Mouse (Mus musculus): ENCODE measurements around the gene Zfp207. TPM values are rescaled to one million over a fixed set of nuclear protein-coding genes. Genes with fewer than 3 reads are reported as not detected.

Gene Zfp207
- total and polyA plus RNA-seq, 3 experiments = 143 to 347 (median 186) TPM

- DNase-seq (ENCODE audit: low read depth, low spot score) = peak; percentile 68
- peaks cover 18 to 37% of the 10 kb centered on the region in 2 experiments for H3K4me1 ChIP-seq (ENCODE audit: control insufficient read depth in 1 of 2, insufficient read depth in 2 of 2, low read length in 2 of 2)
- TF ChIP-seq SIN3A (IDR thresholded peaks at IDR 0.05; ENCODE audit: low read length) (peak; percentile 55; the same call in 1 of the 2 replicates), ELF1 (IDR thresholded peaks at IDR 0.05; ENCODE audit: low read depth, low read length) (0 out of 2 replicates have a peak, but pooled peaks have one; percentile 12), MAX (IDR thresholded peaks at IDR 0.05; ENCODE audit: low read length) (0 out of 2 replicates have a peak, but pooled peaks have one; percentile 6), GATA1 (IDR thresholded peaks at IDR 0.05; ENCODE audit: low read depth, low read length) (peak; percentile 77), CHD1 (IDR thresholded peaks at IDR 0.05; ENCODE audit: low read depth, low read length) (no peak), MXI1 (IDR thresholded peaks at IDR 0.05; ENCODE audit: low read depth, low read length) (peak; percentile 68), ZNF384 (IDR thresholded peaks at IDR 0.05; ENCODE audit: low read depth, low read length) (peak; percentile 95), MEF2A (IDR thresholded peaks at IDR 0.05; ENCODE audit: extremely low read depth, insufficient replicate concordance, low read depth, low read length, poor library complexity, severe bottlenecking) (no peak)
- no peaks in the 10 kb centered on the region for H3K27me3 ChIP-seq (ENCODE audit: control insufficient read depth in 1 of 2, insufficient read depth in 2 of 2, low read length in 2 of 2)
- H3K36me3 ChIP-seq (ENCODE audit: control insufficient read depth in 1 of 2, insufficient read depth in 2 of 2, low read length in 2 of 2) = peaks cover 0 to 29% of the 10 kb centered on the region in 2 experiments; a peak in 2 of 4 replicates
- H3K27ac ChIP-seq (ENCODE audit: control insufficient read depth, low read depth, low read length) = peak overlapping the region; percentile 38; the same call in 1 of the 2 replicates
- H3K9me3 ChIP-seq (replicated peaks; ENCODE audit: insufficient read depth, low read length) = no peaks in the 10 kb centered on the region
- peak overlapping the region; percentile 5 to 6; a peak in 2 of 4 replicates for H3K4me3 ChIP-seq (ENCODE audit: control insufficient read depth in 1 of 2, insufficient read depth in 1 of 2, low read depth in 2 of 2, low read length in 2 of 2)
- peak overlapping the region; percentile 34; the same call in 1 of the 2 replicates for H3K9ac ChIP-seq (ENCODE audit: control insufficient read depth, low read depth, low read length, poor library complexity, severe bottlenecking)
- H3K79me2 ChIP-seq (ENCODE audit: control insufficient read depth, insufficient read depth, low read length, poor library complexity) = no peaks in the 10 kb centered on the region
Measured at GRCm38 (mm10) chr11:80421421-80422047, 38.5 kb downstream of the Zfp207 start.

DNA sequence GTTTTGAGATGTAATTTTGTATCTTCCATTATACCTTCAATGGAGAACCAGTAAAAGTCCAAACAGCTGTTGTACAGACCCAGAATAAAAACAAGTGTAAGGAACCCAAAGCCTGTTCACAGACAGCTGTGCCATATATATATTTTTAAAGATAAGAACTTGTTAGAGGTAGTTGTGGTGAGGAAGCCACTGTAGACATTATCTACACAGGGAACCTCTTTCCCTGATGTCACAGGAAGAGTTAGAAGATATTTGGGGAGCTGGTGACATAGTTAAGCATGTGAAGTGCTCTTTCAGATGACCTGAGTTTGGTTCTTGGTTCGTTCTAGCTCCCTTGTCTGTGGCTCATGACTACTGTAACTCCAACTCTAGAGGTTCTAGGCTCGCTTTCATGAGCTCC is 41.6 kb downstream of the Zfp207 start:
- H3K9ac ChIP-seq (ENCODE audit: control insufficient read depth, low read depth, low read length, poor library complexity, severe bottlenecking) = 0 out of 2 replicates have a peak overlapping the region, but pooled peaks have one; percentile 15
- TF ChIP-seq MAZ (IDR thresholded peaks at IDR 0.05; ENCODE audit: low read depth, low read length) (0 out of 2 replicates have a peak, but pooled peaks have one; percentile 33), CHD2 (IDR thresholded peaks at IDR 0.05; ENCODE audit: low read length) (no peak), E2F4 (IDR thresholded peaks at IDR 0.05; ENCODE audit: borderline replicate concordance, low read depth, low read length) (no peak), GATA1 (IDR thresholded peaks at IDR 0.05; ENCODE audit: low read depth, low read length) (peak; percentile 85), ZMIZ1 (IDR thresholded peaks at IDR 0.05; ENCODE audit: low read depth, low read length) (no peak), NELFE (IDR thresholded peaks at IDR 0.05; ENCODE audit: low read depth, low read length) (no peak), EP300 (IDR thresholded peaks at IDR 0.05; ENCODE audit: low read depth in 1 of 2, low read length in 2 of 2) (peak; percentile 70 to 84; a peak in 3 of 4 replicates), NRF1 (IDR thresholded peaks at IDR 0.05; ENCODE audit: insufficient read depth, low read depth, low read length, poor library complexity, severe bottlenecking) (no peak), RCOR1 (IDR thresholded peaks at IDR 0.05; ENCODE audit: low read depth, low read length) (peak; percentile 63), HCFC1 (IDR thresholded peaks at IDR 0.05; ENCODE audit: low read depth, low read length) (peak; percentile 34; the same call in 1 of the 2 replicates), MAFK (IDR thresholded peaks at IDR 0.05; ENCODE audit: borderline replicate concordance, low read depth, low read length) (peak; percentile 46; the same call in 1 of the 2 replicates), POLR2AphosphoS2 (IDR thresholded peaks at IDR 0.05; ENCODE audit: low read length) (no peak), TCF12 (IDR thresholded peaks at IDR 0.05; ENCODE audit: low read depth, low read length) (peak; percentile 60; the same call in 1 of the 2 replicates), MYC (IDR thresholded peaks at IDR 0.05; ENCODE audit: low read depth, low read length) (peak; percentile 84), SIN3A (IDR thresholded peaks at IDR 0.05; ENCODE audit: low read length) (peak; percentile 78), MXI1 (IDR thresholded peaks at IDR 0.05; ENCODE audit: low read depth, low read length) (peak; percentile 60; the same call in 1 of the 2 replicates), UBTF (IDR thresholded peaks at IDR 0.05; ENCODE audit: borderline replicate concordance, insufficient read depth, low read depth, low read length) (no peak), BHLHE40 (IDR thresholded peaks at IDR 0.05; ENCODE audit: borderline replicate concordance, low read depth, low read length) (peak; percentile 56; the same call in 1 of the 2 replicates), USF1 (IDR thresholded peaks at IDR 0.05; ENCODE audit: low read depth, low read length) (0 out of 2 replicates have a peak, but pooled peaks have one; percentile 25), ETS1 (IDR thresholded peaks at IDR 0.05; ENCODE audit: low read depth, low read length) (peak; percentile 98), JUND (IDR thresholded peaks at IDR 0.05; ENCODE audit: low read depth, low read length) (0 out of 2 replicates have a peak, but pooled peaks have one; percentile 39), GABPA (IDR thresholded peaks at IDR 0.05; ENCODE audit: low read depth, low read length) (no peak)
- DNase-seq (ENCODE audit: low read depth, low spot score) = peak; percentile 83

More for the DNA sequence above, 41.6 kb downstream of the Zfp207 start:
- Histone ChIP-seq H3K79me2 (ENCODE audit: control insufficient read depth, insufficient read depth, low read length, poor library complexity) (peaks cover 13% of the 10 kb centered on the region), H3K27ac (ENCODE audit: control insufficient read depth, low read depth, low read length) (peak overlapping the region; percentile 65), H3K27me3 (ENCODE audit: control insufficient read depth in 1 of 2, insufficient read depth in 2 of 2, low read length in 2 of 2) (no peaks in the 10 kb centered on the region), H3K36me3 (ENCODE audit: control insufficient read depth in 1 of 2, insufficient read depth in 2 of 2, low read length in 2 of 2) (peaks cover 0 to 35% of the 10 kb centered on the region in 2 experiments; a peak in 2 of 4 replicates), H3K4me3 (ENCODE audit: control insufficient read depth in 1 of 2, insufficient read depth in 1 of 2, low read depth in 2 of 2, low read length in 2 of 2) (0 out of 4 replicates have a peak overlapping the region, but pooled peaks have one; percentile 2 to 8), H3K9me3 (replicated peaks; ENCODE audit: insufficient read depth, low read length) (no peaks in the 10 kb centered on the region), H3K4me1 (ENCODE audit: control insufficient read depth in 1 of 2, insufficient read depth in 2 of 2, low read length in 2 of 2) (peaks cover 25 to 37% of the 10 kb centered on the region in 2 experiments)

Measured in MEL (cell line).